Mouse (Mus musculus) kidney, postnatal 14 days (tissue): ENCODE measurements around the gene Bace1.
A peak's percentile ranks its signal among the peaks of the same experiment; 100 is the strongest.

Source experiments
- DNase-seq: peaks from one replicate; pipeline ENCODE4 v3.0.0; 2022; ENCODE audit warnings: mixed read lengths

The Bace1 gene

GRCm38 (mm10) chr9:45906355-45907077 is 68.1 kb downstream of the Bace1 start, which contains the start of the genes Pcsk7 and Rnf214:
TSS of gene Pcsk7 (plus strand) at chr9:45906497.
TSS of gene Rnf214 (minus strand) at chr9:45906911.
- DNase-seq: peak; percentile 96

DNA sequence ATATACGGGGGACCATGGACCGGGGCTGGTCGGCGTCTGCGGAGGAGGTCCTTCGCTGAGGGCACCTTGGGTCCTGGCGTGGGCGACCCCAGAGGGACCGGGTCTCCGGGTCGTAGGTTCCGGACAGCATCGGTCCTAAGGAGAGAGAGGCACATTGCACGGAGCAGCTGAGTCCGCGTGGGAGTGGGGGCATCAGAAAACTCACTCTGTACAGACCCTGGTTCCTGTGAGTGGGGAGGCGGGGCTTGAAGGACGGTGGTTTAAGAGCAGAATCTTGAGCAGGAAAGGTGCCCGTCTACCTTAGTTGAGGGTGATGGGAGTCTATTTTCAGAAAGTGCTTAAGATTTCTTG is 68.7 kb downstream of the Bace1 start:
- no peak for DNase-seq

GRCm38 (mm10) chr9:45910995-45911394 is 72.6 kb downstream of the Bace1 start:
- no peak for DNase-seq

GRCm38 (mm10) chr9:45911673-45912072 is 73.3 kb downstream of the Bace1 start:
- peak; percentile 63 for DNase-seq
